Mouse (Mus musculus) liver, adult 2 months (tissue): ENCODE results near the gene Chp1.
"Not testable (repeated sequence)": the region's sequence is repeated elsewhere in the genome, so short reads cannot be mapped to it uniquely, and the experiment has no call there.

ENCODE experiments used
- CTCF ChIP-seq: fragments of 200-500 bp; IDR thresholded peaks from 2 replicates; pipeline ENCODE4 v1.5.1; 2011; ENCODE audit warnings: low read depth, low read length, control low read depth
- POLR2A ChIP-seq: fragments of 200-500 bp; IDR thresholded peaks from 2 replicates; pipeline ENCODE4 v1.6.1; 2011; ENCODE audit warnings: low read length, control low read depth; ENCODE audit not compliant: insufficient read depth; ENCODE audit errors: extremely low read depth

DNA sequence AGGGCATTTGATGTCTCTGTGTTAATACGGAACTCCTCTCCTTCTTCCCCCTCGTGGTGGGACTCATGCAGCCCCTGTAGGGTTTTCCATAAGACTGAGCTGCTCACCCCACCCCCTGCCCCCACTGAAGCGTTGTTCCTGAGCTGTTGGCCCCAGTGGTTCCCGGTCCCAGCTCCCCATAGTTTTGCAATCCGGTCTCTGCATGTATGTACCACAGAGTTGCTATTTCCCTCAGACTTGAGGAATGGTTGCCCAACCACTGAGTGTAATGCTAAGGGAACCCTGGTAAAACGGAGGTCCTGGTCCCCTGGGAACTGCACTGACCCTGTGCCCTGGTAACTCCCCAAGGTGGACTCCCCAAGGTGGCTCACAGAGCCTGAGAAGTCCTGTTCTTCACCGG lies 39.0 kb upstream of the Chp1 start:
- TF ChIP-seq CTCF, POLR2A: not testable (repeated sequence)
